Mouse (Mus musculus) midbrain, embryonic 14.5 days (tissue): ENCODE data around the gene Ccdc117. TPM values are rescaled to one million over a fixed set of nuclear protein-coding genes. Genes with fewer than 3 reads are reported as not detected.

Experiments
- ATAC-seq: fragments of 200-750 bp; cut with Nextera tagmentation; 2 replicates; pipeline ENCODE4 v1.8.0; 2017; ENCODE audit warnings: moderate number of reproducible peaks, moderate library complexity; ENCODE audit not compliant: low FRiP score, low TSS enrichment
- DNase-seq: peaks from one replicate; pipeline ENCODE4 v3.0.0-alpha.2; 2015
- H3K27ac ChIP-seq: fragments of 300-500 bp; sonication (generic); replicated peaks from 2 replicates; pipeline ENCODE4 v1.5.1; 2014; ENCODE audit warnings: mild to moderate bottlenecking, low read depth, low read length, moderate library complexity
- H3K27me3 ChIP-seq: fragments of 300-500 bp; sonication (generic); 2 replicates; pipeline ENCODE4 v1.6.1; 2014; ENCODE audit warnings: low read length, control low read depth, mixed read lengths; ENCODE audit not compliant: control insufficient read depth, insufficient read depth
- H3K36me3 ChIP-seq: fragments of 300-500 bp; sonication (generic); 2 replicates; pipeline ENCODE4 v1.6.1; 2014; ENCODE audit warnings: low read length, control low read depth; ENCODE audit not compliant: control insufficient read depth, insufficient read depth
- H3K4me1 ChIP-seq: fragments of 300-500 bp; sonication (generic); 2 replicates; pipeline ENCODE4 v1.6.1; 2014; ENCODE audit warnings: mild to moderate bottlenecking, antibody characterized with exemption, low read length, control low read depth; ENCODE audit not compliant: control insufficient read depth, insufficient read depth
- H3K4me2 ChIP-seq: fragments of 300-500 bp; sonication (generic); 2 replicates; pipeline ENCODE4 v1.6.1; 2014; ENCODE audit warnings: mild to moderate bottlenecking, low read length, moderate library complexity
- H3K4me3 ChIP-seq: fragments of 300-500 bp; sonication (generic); replicated peaks from 2 replicates; pipeline ENCODE4 v1.5.1; 2014; ENCODE audit warnings: low read depth, low read length
- H3K9ac ChIP-seq: fragments of 300-500 bp; sonication (generic); replicated peaks from 2 replicates; pipeline ENCODE4 v1.6.1; 2014; ENCODE audit warnings: mild to moderate bottlenecking, low read length, moderate library complexity
- H3K9me3 ChIP-seq: fragments of 300-500 bp; sonication (generic); 2 replicates; pipeline ENCODE4 v1.6.1; 2016; ENCODE audit warnings: low read length, control low read depth, mixed read lengths; ENCODE audit not compliant: control insufficient read depth
- WGBS: fragments of 180-500 bp; shearing (Covaris S2); extraction: QIAGEN DNeasy Blood & Tissue Kit; methylation state at CpG from one replicate; pipeline ENCODE4 v1.1.7; 2014; 5-methylcytosine and 5-hydroxymethylcytosine counted together
- polyA plus RNA-seq: library from polyadenylated mRNA; unstranded; fragments of >200 nt; fragmentation: Nextera tagmentation; extraction: Ambion mirVana; gene quantifications from 2 replicates; pipeline ENCODE4 v1.2.1, GENCODE M21; 2014

Ccdc117 gene
- 9.2 and 14.8 TPM in 2 replicates for polyA plus RNA-seq

DNA sequence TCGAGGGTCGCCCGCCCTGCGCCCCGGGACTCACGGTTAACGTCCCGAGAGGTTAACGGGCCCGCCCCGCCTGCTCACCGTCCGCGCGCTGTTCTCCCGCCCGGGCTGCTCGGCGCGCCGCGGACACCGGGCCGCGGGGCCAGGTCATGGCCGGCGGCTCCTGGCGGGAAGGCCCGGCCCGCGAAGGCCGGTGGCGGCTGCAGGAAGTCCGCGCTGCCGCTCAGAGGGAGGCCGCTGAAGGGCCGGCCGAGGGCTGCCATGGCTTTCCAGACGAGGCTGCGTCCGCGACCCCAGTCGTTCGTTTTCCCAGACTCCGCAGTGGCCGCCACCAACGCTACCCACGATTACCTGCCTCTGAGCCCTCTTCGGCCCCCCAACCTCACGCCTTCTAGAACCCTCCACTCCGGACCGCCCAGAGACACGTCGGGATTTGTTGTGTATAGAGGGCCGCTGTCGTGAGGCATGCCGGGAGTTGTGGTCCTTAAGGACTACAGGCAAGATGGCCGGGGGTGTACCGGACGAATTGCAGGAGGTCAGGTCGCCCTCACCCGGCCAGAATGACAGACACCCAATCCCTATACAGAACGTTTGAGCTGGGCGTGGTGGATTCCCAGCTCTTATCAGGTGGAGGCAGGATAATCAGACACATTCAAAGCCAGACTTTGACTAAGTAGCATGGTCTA is at the start of gene Ccdc117:
Gene Ccdc117, minus strand, starts transcription at position 389 of the 683 bp plus-strand sequence.
- H3K4me1 ChIP-seq: peaks cover 8% of the 10 kb centered on the region
- peak within 1 kb of the TSS; percentile 74 for H3K27ac ChIP-seq
- WGBS: under 1% methylated on average over 65 of the region's 65 CpGs
- peaks cover 4% of the 10 kb centered on the region; the same call in 1 of the 2 replicates for H3K36me3 ChIP-seq
- H3K9me3 ChIP-seq: no peaks in the 10 kb centered on the region
- peak; percentile 99 for ATAC-seq
- H3K27me3 ChIP-seq: no peaks in the 10 kb centered on the region
- peak; percentile 92 for DNase-seq
- H3K9ac ChIP-seq: peak within 1 kb of the TSS; percentile 82
- H3K4me3 ChIP-seq: peak within 1 kb of the TSS; percentile 88
- peak within 1 kb of the TSS; percentile 84 for H3K4me2 ChIP-seq

DNA sequence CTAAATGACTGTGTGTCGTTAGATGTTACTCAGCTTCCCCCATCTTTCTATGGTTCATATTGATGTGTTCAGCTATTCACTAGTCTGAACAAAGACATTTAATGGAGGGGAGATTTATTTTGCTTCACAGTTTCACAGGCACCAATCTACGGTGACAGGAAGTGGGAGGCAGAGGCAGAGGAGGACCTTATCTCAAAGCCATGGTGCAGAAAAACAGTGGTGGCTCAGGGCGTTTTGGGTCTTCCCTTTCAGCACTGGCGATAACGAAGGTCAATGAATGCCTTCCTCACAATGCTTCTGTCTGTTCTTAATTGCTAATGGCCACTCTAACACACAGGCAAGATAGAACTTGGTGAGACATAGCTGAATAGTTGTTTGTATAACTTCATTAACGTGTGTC is 33.1 kb upstream of the Ccdc117 start:
- Histone ChIP-seq H3K9me3 (no peaks in the 10 kb centered on the region), H3K27ac (no peak overlapping the region), H3K4me3 (no peak overlapping the region), H3K4me2 (no peak overlapping the region), H3K4me1 (no peaks in the 10 kb centered on the region), H3K27me3 (no peaks in the 10 kb centered on the region), H3K36me3 (no peaks in the 10 kb centered on the region), H3K9ac (no peak overlapping the region)
- ATAC-seq (no peak), DNase-seq (no peak)
- WGBS: 79% methylated on average over 6 of the region's 6 CpGs

DNA sequence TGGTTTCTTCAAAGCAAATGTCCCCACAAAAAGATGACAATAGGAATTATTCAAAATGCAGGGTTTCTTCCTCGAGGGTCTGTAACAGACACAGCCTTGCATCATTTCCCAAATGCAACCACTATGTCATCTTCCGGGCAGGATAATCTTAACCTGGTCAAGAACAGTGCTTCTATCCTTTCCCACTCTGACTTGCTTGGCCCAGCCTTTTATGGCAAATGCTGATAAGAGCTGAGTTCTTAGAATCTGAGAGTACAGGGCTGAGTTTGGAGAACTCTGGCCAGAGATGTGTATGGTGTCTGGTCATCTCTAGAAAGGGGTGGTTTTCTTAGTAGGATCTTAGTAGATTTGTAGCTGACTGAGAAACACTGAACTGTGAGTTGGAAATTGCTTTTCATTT is 31.8 kb upstream of the Ccdc117 start:
- Histone ChIP-seq H3K9ac (no peak overlapping the region), H3K9me3 (no peaks in the 10 kb centered on the region), H3K4me3 (no peak overlapping the region), H3K4me1 (no peaks in the 10 kb centered on the region), H3K4me2 (no peak overlapping the region), H3K27ac (no peak overlapping the region), H3K36me3 (no peaks in the 10 kb centered on the region), H3K27me3 (no peaks in the 10 kb centered on the region)
- 92% methylated on average over 2 of the region's 2 CpGs for WGBS
- no peak for DNase-seq
- no peak for ATAC-seq

DNA sequence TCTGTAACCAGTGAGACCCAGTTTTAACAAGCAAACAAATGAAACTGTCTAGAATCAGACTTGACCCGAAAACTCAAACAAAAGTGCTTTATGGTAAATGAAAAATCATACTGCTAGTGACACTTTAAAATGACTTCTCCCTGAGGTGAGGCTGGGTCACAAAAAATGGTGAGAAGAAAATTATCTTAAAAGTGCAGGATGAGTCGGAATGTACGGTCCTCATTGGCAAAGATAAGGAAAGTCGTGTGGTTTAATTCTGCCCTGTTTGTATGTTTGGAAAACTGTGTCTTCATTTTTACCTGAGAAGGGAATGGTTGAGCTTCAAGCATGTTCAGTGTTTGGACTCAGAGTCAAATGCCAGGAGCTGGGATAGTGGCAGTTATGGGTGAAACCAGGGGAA is 29.9 kb upstream of the Ccdc117 start:
- H3K4me3 ChIP-seq: no peak overlapping the region
- H3K4me2 ChIP-seq: no peak overlapping the region
- 94% methylated on average over 4 of the region's 4 CpGs for WGBS
- no peak overlapping the region for H3K27ac ChIP-seq
- H3K27me3 ChIP-seq: no peaks in the 10 kb centered on the region
- DNase-seq: no peak
- no peak for ATAC-seq
- no peak overlapping the region for H3K9ac ChIP-seq
- no peaks in the 10 kb centered on the region for H3K4me1 ChIP-seq
- H3K36me3 ChIP-seq: no peaks in the 10 kb centered on the region
- no peaks in the 10 kb centered on the region for H3K9me3 ChIP-seq

GRCm38 (mm10) chr11:5569474-5569873 is 27.5 kb upstream of the Ccdc117 start, which contains the start of gene Ankrd36:
Gene Ankrd36, plus strand, starts transcription at chr11:5569684.
- Histone ChIP-seq H3K4me2 (no peak within 1 kb of the TSS), H3K4me3 (no peak within 1 kb of the TSS), H3K4me1 (no peaks in the 10 kb centered on the region), H3K9ac (no peak within 1 kb of the TSS), H3K9me3 (no peaks in the 10 kb centered on the region), H3K27me3 (no peaks in the 10 kb centered on the region), H3K36me3 (no peaks in the 10 kb centered on the region), H3K27ac (no peak within 1 kb of the TSS)
- 74% methylated on average over 12 of the region's 12 CpGs for WGBS
- ATAC-seq: no peak
- DNase-seq: peak; percentile 4

DNA sequence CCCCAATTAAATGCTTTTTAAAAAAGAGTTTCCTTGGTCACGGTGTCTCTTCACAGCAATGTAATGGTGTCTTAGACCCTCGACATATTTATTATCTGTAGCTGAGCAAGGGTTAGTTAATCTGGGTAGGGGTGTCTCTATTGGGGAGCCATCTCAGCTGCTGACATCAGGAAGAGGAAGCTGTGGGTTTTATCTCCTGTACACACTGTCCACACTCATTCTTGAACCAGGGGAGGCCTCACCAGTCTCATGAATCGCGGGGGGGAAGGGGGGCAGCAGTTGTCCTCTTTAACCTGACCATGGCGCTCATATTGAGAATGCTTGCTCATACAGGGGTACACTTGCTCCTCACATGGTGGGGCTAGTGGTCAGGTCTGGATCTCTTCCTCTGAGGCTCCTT is 26.1 kb upstream of the Ccdc117 start:
- Histone ChIP-seq H3K36me3 (no peaks in the 10 kb centered on the region), H3K27ac (no peak overlapping the region), H3K4me3 (no peak overlapping the region), H3K27me3 (no peaks in the 10 kb centered on the region), H3K4me2 (no peak overlapping the region), H3K9me3 (no peaks in the 10 kb centered on the region), H3K4me1 (peaks cover under 1% of the 10 kb centered on the region; the same call in 1 of the 2 replicates), H3K9ac (no peak overlapping the region)
- WGBS: 92% methylated on average over 5 of the region's 5 CpGs
- ATAC-seq (no peak), DNase-seq (no peak)

DNA sequence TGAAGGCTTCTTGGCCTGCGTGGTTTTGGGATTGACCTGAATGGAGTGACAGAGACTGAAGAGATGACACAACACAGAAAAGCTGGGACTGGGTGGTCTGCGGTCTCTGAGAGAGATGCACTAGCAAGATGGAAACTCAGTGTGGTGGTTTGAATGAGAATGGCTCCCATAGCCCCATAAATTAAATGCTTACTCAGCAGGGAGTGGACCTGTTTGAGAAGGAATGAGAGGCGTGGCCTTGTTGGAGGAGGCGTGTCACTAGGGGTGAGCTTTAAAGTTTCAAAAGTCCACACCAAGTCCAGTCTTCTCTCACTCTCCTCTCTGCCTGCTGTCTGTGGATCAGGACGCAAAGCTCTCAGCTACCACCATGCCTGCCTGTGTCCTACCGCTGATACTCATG is 25.7 kb upstream of the Ccdc117 start:
- DNase-seq (no peak), ATAC-seq (no peak)
- Histone ChIP-seq H3K9ac (no peak overlapping the region), H3K9me3 (no peaks in the 10 kb centered on the region), H3K27ac (no peak overlapping the region), H3K4me2 (no peak overlapping the region), H3K27me3 (no peaks in the 10 kb centered on the region), H3K4me1 (peaks cover 4% of the 10 kb centered on the region; the same call in 1 of the 2 replicates), H3K36me3 (no peaks in the 10 kb centered on the region), H3K4me3 (no peak overlapping the region)
- WGBS: 96% methylated on average over 6 of the region's 6 CpGs

DNA sequence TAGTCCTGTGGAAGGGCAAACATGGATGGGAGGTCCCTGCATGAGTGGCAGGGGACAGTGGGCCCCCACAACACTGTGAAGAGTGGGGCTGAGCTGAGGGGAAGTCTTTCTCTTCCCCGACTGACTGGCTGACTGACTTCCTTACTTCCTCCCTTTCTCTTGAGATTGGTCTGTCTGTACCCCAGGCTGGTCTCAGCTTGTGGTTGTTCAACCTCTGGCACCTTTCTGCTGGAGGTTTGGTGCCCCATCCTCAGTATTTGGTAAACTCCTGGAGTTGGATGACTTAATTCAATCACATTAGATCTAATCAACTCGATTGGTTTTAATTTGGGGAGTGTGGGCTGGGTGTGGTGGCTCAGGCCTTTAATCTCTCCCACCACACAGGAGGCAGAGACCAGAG is 24.5 kb upstream of the Ccdc117 start:
- Histone ChIP-seq H3K36me3 (no peaks in the 10 kb centered on the region), H3K27ac (no peak overlapping the region), H3K9ac (no peak overlapping the region), H3K9me3 (no peaks in the 10 kb centered on the region), H3K4me1 (peaks cover 4% of the 10 kb centered on the region; the same call in 1 of the 2 replicates), H3K27me3 (no peaks in the 10 kb centered on the region), H3K4me3 (no peak overlapping the region), H3K4me2 (no peak overlapping the region)
- no peak for ATAC-seq
- no peak for DNase-seq
- WGBS: 80% methylated on average over 2 of the region's 2 CpGs

DNA sequence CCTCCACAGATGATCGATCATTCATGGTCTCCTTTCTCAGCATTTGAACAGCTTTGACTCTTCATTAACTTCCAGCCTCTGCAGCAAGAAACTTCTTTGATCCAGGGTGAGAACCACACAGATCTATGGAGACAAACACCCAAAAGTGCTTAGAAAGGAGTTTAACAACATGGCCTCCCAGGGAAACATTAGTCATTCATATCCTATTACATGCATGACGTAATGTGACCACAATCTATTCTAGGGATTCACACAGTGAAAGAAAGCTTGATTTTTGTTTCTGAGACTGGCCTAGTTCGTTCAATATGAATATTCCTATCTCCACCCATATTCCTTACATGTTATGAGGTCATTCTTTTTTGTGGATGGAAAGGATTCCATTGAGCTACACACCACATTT is 23.6 kb upstream of the Ccdc117 start:
- Histone ChIP-seq H3K9ac (no peak overlapping the region), H3K27me3 (no peaks in the 10 kb centered on the region), H3K4me1 (peaks cover 4% of the 10 kb centered on the region; the same call in 1 of the 2 replicates), H3K4me3 (no peak overlapping the region), H3K27ac (no peak overlapping the region), H3K36me3 (no peaks in the 10 kb centered on the region), H3K4me2 (no peak overlapping the region), H3K9me3 (no peaks in the 10 kb centered on the region)
- ATAC-seq (no peak), DNase-seq (no peak)
- 75% methylated on average over 3 of the region's 3 CpGs for whole genome bisulfite sequencing
